Mouse (Mus musculus) bone marrow, adult 2 months (tissue): ENCODE data around the gene Olfr704.
"Not testable (repeated sequence)": the region's sequence is repeated elsewhere in the genome, so short reads cannot be mapped to it uniquely, and the experiment has no call there.

Experiments used
- CTCF ChIP-seq: fragments of 200-500 bp; IDR thresholded peaks from 2 replicates; pipeline ENCODE4 v1.5.1; 2011; ENCODE audit warnings: low read length, control low read depth; ENCODE audit not compliant: control insufficient read depth, insufficient read depth
- POLR2A ChIP-seq: fragments of 200-500 bp; IDR thresholded peaks from 2 replicates; pipeline ENCODE4 v1.6.1; 2011; ENCODE audit warnings: low read depth, mild to moderate bottlenecking, control low read depth, low read length, borderline replicate concordance; ENCODE audit not compliant: control insufficient read depth

GRCm38 (mm10) chr7:106901141-106901540 lies 38.2 kb downstream of the Olfr704 start, which contains the start of gene Olfr707:
- TF ChIP-seq CTCF, POLR2A: not testable (repeated sequence)
